Comparison of ENCODE assay signal across 17 mouse cellular contexts in the genomic region with DNA sequence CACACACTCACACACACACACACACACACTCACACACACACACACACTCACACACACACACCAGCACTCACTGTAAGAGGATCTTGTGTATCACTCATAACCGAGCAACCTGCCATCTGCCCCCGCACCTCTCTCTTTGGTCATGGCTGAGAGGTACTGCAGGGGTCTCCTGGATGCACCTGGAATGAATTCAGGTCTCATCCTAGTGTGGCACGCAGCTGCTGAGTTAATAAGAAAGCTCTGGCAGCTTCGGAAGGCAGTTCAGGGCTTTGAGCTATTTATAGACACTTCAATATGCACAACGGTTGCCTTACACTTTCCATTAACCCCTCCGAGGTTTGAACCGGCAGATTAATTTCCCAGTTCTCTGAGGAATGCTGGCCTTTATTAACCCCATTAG.
DNase-seq lines count a peak whose midpoint lies in the region; ATAC-seq and TF ChIP-seq lines count a peak whose summit lies in the region.
"Had no signal": no experiment of that assay in that cellular context is flagged by ENCODE, and none has a peak within 500 bp of the region (broad histone marks: within the 10 kb centered on the region; RNA-seq: fewer than 3 reads in every experiment).

No protein-coding gene starts in this region.

- H3K9me3 ChIP-seq in heart, embryonic 11.5 days (replicated peaks; ENCODE audit: control insufficient read depth, low read length) = peaks cover 3% of the 10 kb centered on the region; the same call in 1 of the 2 replicates
- H3K9me3 ChIP-seq in heart, embryonic 10.5 days = no peaks in the 10 kb centered on the region
- H3K9me3 ChIP-seq in embryonic facial prominence, embryonic 10.5 days = peaks cover 5% of the 10 kb centered on the region; the same call in 1 of the 2 replicates
- no peaks in the 10 kb centered on the region for H3K9me3 ChIP-seq in intestine, embryonic 16.5 days (ENCODE audit: control insufficient read depth, low read length)
- H3K9me3 ChIP-seq: midbrain, embryonic 10.5 days had no signal

- no peak for ATAC-seq in heart, embryonic 11.5 days (replicated peaks; ENCODE audit: insufficient number of reproducible peaks, low FRiP score, low TSS enrichment)
- no peak for ATAC-seq in intestine, embryonic 16.5 days
- ATAC-seq: CD4-positive, CD25-positive, alpha-beta regulatory T cell, adult 4 months had no signal

- no peak for TF ChIP-seq POLR2A in brain, embryonic 14.5 days (IDR thresholded peaks at IDR 0.05; ENCODE audit: borderline replicate concordance, extremely low read depth, insufficient read depth, insufficient read length, poor library complexity, severe bottlenecking)

- H3K4me1 ChIP-seq in heart, embryonic 11.5 days (ENCODE audit: control insufficient read depth, insufficient read depth, low read length) = no peaks in the 10 kb centered on the region
- H3K4me1 ChIP-seq in heart, embryonic 10.5 days = peaks cover 9% of the 10 kb centered on the region; the same call in 1 of the 2 replicates
- H3K4me1 ChIP-seq in embryonic facial prominence, embryonic 10.5 days = no peaks in the 10 kb centered on the region
- no peaks in the 10 kb centered on the region for H3K4me1 ChIP-seq in intestine, embryonic 16.5 days (ENCODE audit: control insufficient read depth, insufficient read depth, low read length)
- H3K4me1 ChIP-seq: midbrain, embryonic 10.5 days had no signal

- H3K27ac ChIP-seq in heart, embryonic 11.5 days (ENCODE audit: low read depth, low read length) = no peak overlapping the region
- H3K27ac ChIP-seq in heart, embryonic 10.5 days = no peak overlapping the region
- no peak overlapping the region for H3K27ac ChIP-seq in embryonic facial prominence, embryonic 10.5 days (replicated peaks)
- no peak overlapping the region for H3K27ac ChIP-seq in intestine, embryonic 16.5 days (ENCODE audit: low read length)
- H3K27ac ChIP-seq: midbrain, embryonic 10.5 days; stomach, postnatal 0 days had no signal

- no peak for DNase-seq in heart, embryonic 10.5 days (ENCODE audit: low spot score)
- peak; percentile 8 for DNase-seq in kidney, adult 9 months
- no peak for DNase-seq in kidney, postnatal 10 days
- DNase-seq in brain, embryonic 14.5 days (ENCODE audit: low read depth) = peak; percentile 72
- peak; percentile 25 for DNase-seq in embryonic facial prominence, embryonic 10.5 days (ENCODE audit: low spot score)
- DNase-seq: adrenal gland, adult 8-10 months; cerebellum, adult 8-10 months; gastrocnemius, postnatal 10 days; heart, postnatal 36 days; left cerebral cortex, postnatal 4 days; lung, postnatal 36 days; thymus, postnatal 14 days had no signal

- no peaks in the 10 kb centered on the region for H3K27me3 ChIP-seq in heart, embryonic 11.5 days (ENCODE audit: control insufficient read depth, insufficient read depth, low read length)
- H3K27me3 ChIP-seq in heart, embryonic 10.5 days (ENCODE audit: insufficient read depth, poor library complexity, severe bottlenecking) = no peaks in the 10 kb centered on the region
- no peaks in the 10 kb centered on the region for H3K27me3 ChIP-seq in embryonic facial prominence, embryonic 10.5 days (replicated peaks; ENCODE audit: low read depth, poor library complexity, severe bottlenecking)
- no peaks in the 10 kb centered on the region for H3K27me3 ChIP-seq in intestine, embryonic 16.5 days (replicated peaks; ENCODE audit: control insufficient read depth, insufficient read depth, low read length)

- H3K9ac ChIP-seq in heart, embryonic 11.5 days (ENCODE audit: low read depth, low read length) = no peak overlapping the region
- H3K9ac ChIP-seq in intestine, embryonic 16.5 days (ENCODE audit: low read depth, low read length) = no peak overlapping the region

- no peak for TF ChIP-seq CTCF in brain, embryonic 14.5 days (IDR thresholded peaks at IDR 0.05; ENCODE audit: borderline replicate concordance, extremely low read depth, insufficient read depth, insufficient read length)

- WGBS in heart, embryonic 11.5 days (ENCODE audit: insufficient replicate concordance) = 37% methylated on average over 7 of the region's 7 CpGs
- 44% methylated on average over 7 of the region's 7 CpGs for WGBS in heart, embryonic 10.5 days
- WGBS in embryonic facial prominence, embryonic 10.5 days = 55% methylated on average over 7 of the region's 7 CpGs
- 43% methylated on average over 7 of the region's 7 CpGs for WGBS in intestine, embryonic 16.5 days

- no peak overlapping the region for H3K4me3 ChIP-seq in heart, embryonic 11.5 days (ENCODE audit: low read depth, low read length)
- no peak overlapping the region for H3K4me3 ChIP-seq in heart, embryonic 10.5 days
- no peak overlapping the region for H3K4me3 ChIP-seq in embryonic facial prominence, embryonic 10.5 days
- H3K4me3 ChIP-seq in intestine, embryonic 16.5 days (ENCODE audit: low read length) = no peak overlapping the region
- H3K4me3 ChIP-seq: midbrain, embryonic 10.5 days had no signal

- H3K36me3 ChIP-seq in heart, embryonic 11.5 days (ENCODE audit: control insufficient read depth, insufficient read depth, low read length) = no peaks in the 10 kb centered on the region
- H3K36me3 ChIP-seq in heart, embryonic 10.5 days = no peaks in the 10 kb centered on the region
- no peaks in the 10 kb centered on the region for H3K36me3 ChIP-seq in embryonic facial prominence, embryonic 10.5 days (replicated peaks)
- H3K36me3 ChIP-seq in intestine, embryonic 16.5 days (ENCODE audit: control insufficient read depth, insufficient read depth, low read length) = no peaks in the 10 kb centered on the region
- H3K36me3 ChIP-seq: midbrain, embryonic 10.5 days had no signal

- H3K4me2 ChIP-seq in heart, embryonic 11.5 days = 0 out of 2 replicates have a peak overlapping the region, but pooled peaks have one; percentile 9
- H3K4me2 ChIP-seq in intestine, embryonic 16.5 days (ENCODE audit: low read depth, low read length) = no peak overlapping the region

Comparison
In these comparisons a context has a peak if more than half of its experiments do, and no peak if none do; other contexts are left out.
1. DNase-seq: peak in kidney, adult 9 months (single experiment), brain, embryonic 14.5 days (single experiment) and embryonic facial prominence, embryonic 10.5 days (single experiment); none in heart, embryonic 10.5 days (single experiment) and kidney, postnatal 10 days (single experiment).